Mouse (Mus musculus): ENCODE measurements around the gene Ing3. TPM values are rescaled to one million over a fixed set of nuclear protein-coding genes. Genes with fewer than 3 reads are reported as not detected.

Gene Ing3
- polyA plus RNA-seq, 1 experiment from 2014 or later, result 57.7 TPM

Other genes starting within 250 kb of the Ing3 start
- 57.1 and 60.7 TPM in 2 replicates for gene Tspan12, start 97.1 kb upstream of the Ing3 start, polyA plus RNA-seq (2014; fragmentation: Nextera tagmentation; extraction: Ambion mirVana)
- 4.3 and 5.2 TPM in 2 replicates for gene Cped1, start 36.3 kb downstream of the Ing3 start, polyA plus RNA-seq (2014; fragmentation: Nextera tagmentation; extraction: Ambion mirVana)

Measured in forebrain, embryonic 14.5 days (tissue).